Mouse (Mus musculus) forebrain, postnatal 0 days (tissue): ENCODE results near the gene Ldhd. TPM values are rescaled to one million over a fixed set of nuclear protein-coding genes. Genes with fewer than 3 reads are reported as not detected.

Experiments used
- ATAC-seq: fragments of 200-750 bp; cut with Nextera tagmentation; 2 replicates; pipeline ENCODE4 v1.8.0; 2017; ENCODE audit warnings: mild to moderate bottlenecking, moderate library complexity
- DNase-seq: peaks from one replicate; pipeline ENCODE4 v3.0.0-alpha.2; 2015
- H3K27ac ChIP-seq: fragments of 300-500 bp; sonication (generic); 2 replicates; pipeline ENCODE4 v1.5.1; 2014; ENCODE audit warnings: low read depth, mild to moderate bottlenecking, antibody characterized with exemption, low read length, moderate library complexity, mixed read lengths
- H3K27me3 ChIP-seq: fragments of 300-500 bp; sonication (generic); 2 replicates; pipeline ENCODE4 v1.6.1; 2014; ENCODE audit warnings: mild to moderate bottlenecking, low read length, mixed read lengths; ENCODE audit not compliant: insufficient read depth
- H3K36me3 ChIP-seq: fragments of 300-500 bp; sonication (generic); 2 replicates; pipeline ENCODE4 v1.6.1; 2014; ENCODE audit warnings: mild to moderate bottlenecking, moderate library complexity; ENCODE audit not compliant: insufficient read depth
- H3K4me1 ChIP-seq: fragments of 300-500 bp; sonication (generic); 2 replicates; pipeline ENCODE4 v1.6.1; 2014; ENCODE audit warnings: antibody characterized with exemption; ENCODE audit not compliant: insufficient read depth
- H3K4me2 ChIP-seq: fragments of 300-500 bp; sonication (generic); 2 replicates; pipeline ENCODE4 v1.6.1; 2014; ENCODE audit warnings: low read depth, mild to moderate bottlenecking, moderate library complexity
- H3K4me3 ChIP-seq: fragments of 300-500 bp; sonication (generic); 2 replicates; pipeline ENCODE4 v1.5.1; 2014; ENCODE audit warnings: low read depth, low read length, mixed read lengths
- H3K9ac ChIP-seq: fragments of 300-500 bp; sonication (generic); 2 replicates; pipeline ENCODE4 v1.6.1; 2014; ENCODE audit warnings: mild to moderate bottlenecking
- H3K9me3 ChIP-seq: fragments of 300-500 bp; sonication (generic); 2 replicates; pipeline ENCODE4 v1.6.1; 2016; ENCODE audit warnings: low read length
- CTCF ChIP-seq: sonication (generic); IDR thresholded peaks from 2 replicates; pipeline ENCODE4 v1.5.1; 2016; ENCODE audit warnings: antibody characterized with exemption, control low read depth, low read depth
- WGBS: fragments of 180-500 bp; shearing (Covaris S2); extraction: QIAGEN DNeasy Blood & Tissue Kit; methylation state at CpG from one replicate; pipeline ENCODE4 v1.1.7; 2014; 5-methylcytosine and 5-hydroxymethylcytosine counted together
- polyA plus RNA-seq: library from polyadenylated mRNA; unstranded; fragments of >200 nt; fragmentation: Nextera tagmentation; extraction: Ambion mirVana; gene quantifications from 2 replicates; pipeline ENCODE4 v1.2.1, GENCODE M21; 2015
- total RNA-seq: library from RNA; depleted of rRNA; stranded (reverse); fragments of >200 nt; gene quantifications from 2 replicates; pipeline ENCODE4 v1.2.3, GENCODE M21; 2014; rRNA removed

The Ldhd gene
- total and polyA plus RNA-seq, 2 experiments from 2014 or later = 1.1 to 1.8 TPM

DNA sequence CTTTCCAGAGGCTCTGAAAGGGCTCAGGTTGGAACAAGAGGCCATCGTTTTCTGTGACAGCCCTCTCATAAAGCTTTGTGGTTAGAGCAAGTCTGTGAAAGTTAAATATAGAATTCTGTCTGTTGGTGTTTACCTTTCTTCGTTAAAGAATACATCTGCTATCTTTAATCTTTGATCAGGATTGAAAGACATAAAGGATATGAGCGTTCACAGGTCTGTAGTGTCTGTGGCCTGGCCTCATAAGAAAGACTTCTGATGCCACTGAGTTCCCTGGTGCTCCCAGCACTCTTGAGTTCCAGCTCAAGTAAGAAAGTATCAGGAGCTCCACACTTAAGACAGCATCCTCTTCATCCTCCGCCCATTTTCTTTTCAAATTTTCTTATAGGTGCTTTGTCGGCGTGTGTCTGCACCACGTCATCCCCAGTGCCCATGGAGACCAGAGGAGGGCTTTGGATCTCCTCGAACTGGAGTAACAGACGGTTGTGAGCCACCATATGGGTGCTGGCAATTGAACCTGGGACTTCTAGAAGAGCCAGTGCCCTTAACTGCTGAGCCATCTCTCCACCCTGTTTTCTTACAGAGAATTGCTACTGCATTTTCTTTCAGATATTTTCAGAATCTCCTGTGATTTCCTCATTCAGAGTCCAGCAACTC is 52.2 kb downstream of the Ldhd start:
- WGBS = 82% methylated on average over 9 of the region's 9 CpGs

DNA sequence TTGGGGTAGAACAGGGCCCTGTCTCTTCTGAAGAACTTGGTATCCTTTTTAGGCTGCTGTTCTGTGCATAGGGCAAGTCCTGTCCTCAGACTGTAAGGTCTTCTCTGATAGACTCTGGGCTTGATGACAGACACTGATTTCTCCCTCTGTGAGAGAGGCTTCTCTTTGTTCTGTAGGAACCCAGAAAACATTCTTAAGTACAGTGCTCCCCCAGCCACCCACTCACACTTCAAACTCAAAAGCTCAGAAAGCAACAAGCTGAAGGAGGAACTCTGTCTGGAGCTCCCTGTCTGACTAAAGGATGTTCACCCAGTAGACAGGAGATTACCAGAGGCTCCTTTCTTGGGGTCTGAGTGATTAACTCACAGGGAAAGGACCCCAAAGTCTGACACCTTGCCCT is 53.7 kb downstream of the Ldhd start:
- Histone ChIP-seq H3K4me1 (no peaks in the 10 kb centered on the region), H3K4me3 (no peak overlapping the region), H3K9ac (no peak overlapping the region), H3K4me2 (no peak overlapping the region), H3K36me3 (no peaks in the 10 kb centered on the region), H3K9me3 (no peaks in the 10 kb centered on the region), H3K27ac (no peak overlapping the region), H3K27me3 (no peaks in the 10 kb centered on the region)
- ATAC-seq (no peak), DNase-seq (no peak)
- no peak for TF ChIP-seq CTCF

More for the DNA sequence above, 52.2 kb downstream of the Ldhd start:
- DNase-seq = no peak
- no peak overlapping the region for H3K27ac ChIP-seq
- H3K4me1 ChIP-seq = no peaks in the 10 kb centered on the region
- TF ChIP-seq CTCF = no peak
- no peak overlapping the region for H3K4me2 ChIP-seq
- no peaks in the 10 kb centered on the region for H3K36me3 ChIP-seq
- no peaks in the 10 kb centered on the region for H3K9me3 ChIP-seq
- no peak overlapping the region for H3K9ac ChIP-seq
- H3K27me3 ChIP-seq = no peaks in the 10 kb centered on the region
- no peak overlapping the region for H3K4me3 ChIP-seq
- no peak for ATAC-seq

DNA sequence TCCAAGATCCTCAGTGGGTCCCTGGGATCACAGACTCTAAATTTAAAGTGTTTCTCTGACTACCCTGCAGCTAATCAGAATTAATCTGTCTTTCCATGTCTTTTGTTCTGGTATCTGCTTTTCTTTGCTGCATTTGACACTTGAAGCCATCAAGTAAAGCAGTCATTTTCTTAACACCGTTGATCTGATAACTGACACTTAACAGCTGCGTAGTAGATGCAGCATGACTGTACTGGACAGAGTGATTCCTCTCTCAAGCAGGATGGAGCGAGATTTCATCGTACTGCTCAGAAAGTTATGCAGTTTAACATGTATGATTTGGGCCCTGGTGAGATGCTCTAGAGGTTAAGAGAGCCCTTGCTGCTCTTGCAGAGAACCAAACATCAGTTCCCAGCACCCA is 54.7 kb downstream of the Ldhd start:
- H3K4me2 ChIP-seq = no peak overlapping the region
- ATAC-seq (no peak), DNase-seq (no peak)
- no peaks in the 10 kb centered on the region for H3K9me3 ChIP-seq
- H3K27ac ChIP-seq = no peak overlapping the region
- TF ChIP-seq CTCF = no peak
- no peaks in the 10 kb centered on the region for H3K4me1 ChIP-seq
- H3K9ac ChIP-seq = no peak overlapping the region
- WGBS = 91% methylated on average over 4 of the region's 4 CpGs
- H3K27me3 ChIP-seq = no peaks in the 10 kb centered on the region
- H3K36me3 ChIP-seq = no peaks in the 10 kb centered on the region
- H3K4me3 ChIP-seq = no peak overlapping the region

DNA sequence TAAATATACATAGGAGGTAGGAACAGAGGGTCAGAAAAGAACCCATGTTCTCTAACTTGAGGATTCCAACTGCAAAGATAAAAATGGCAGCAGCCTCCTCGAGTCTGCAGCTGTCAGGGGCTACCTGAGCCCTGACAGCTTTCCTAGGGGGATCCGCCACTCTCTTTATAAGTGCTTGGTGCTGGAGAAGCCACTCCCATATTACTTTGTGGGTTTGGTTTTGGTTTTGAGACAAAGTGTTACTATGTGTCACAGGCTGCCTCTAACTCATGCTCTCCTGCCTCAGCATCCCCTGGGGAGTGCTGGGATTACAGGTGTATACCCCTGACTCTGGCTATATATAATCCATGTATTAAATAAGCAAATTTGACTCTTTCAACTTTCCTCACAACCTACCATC is 56.2 kb downstream of the Ldhd start:
- H3K4me1 ChIP-seq = no peaks in the 10 kb centered on the region
- no peaks in the 10 kb centered on the region for H3K36me3 ChIP-seq
- H3K27ac ChIP-seq = no peak overlapping the region
- no peak for ATAC-seq
- no peak for TF ChIP-seq CTCF
- DNase-seq = no peak
- no peak overlapping the region for H3K4me3 ChIP-seq
- H3K9ac ChIP-seq = no peak overlapping the region
- 75% methylated on average over 2 of the region's 2 CpGs for WGBS
- H3K9me3 ChIP-seq = no peaks in the 10 kb centered on the region
- H3K27me3 ChIP-seq = no peaks in the 10 kb centered on the region
- no peak overlapping the region for H3K4me2 ChIP-seq

Other genes with a start within 250 kb of the Ldhd start
- 0.29 and 0.31 TPM in 2 replicates for gene Fa2h, start 236.6 kb downstream of the Ldhd start, total RNA-seq
- 0.30 and 0.33 TPM in 2 replicates for gene Fa2h, start 236.6 kb downstream of the Ldhd start, polyA plus RNA-seq
- 10.2 and 10.7 TPM in 2 replicates for gene Wdr59, start 108.3 kb downstream of the Ldhd start, total RNA-seq
- gene Wdr59, start 108.3 kb downstream of the Ldhd start, polyA plus RNA-seq = 3.5 and 6.8 TPM in 2 replicates
- 180 and 225 TPM in 2 replicates for gene Znrf1, start 94.3 kb downstream of the Ldhd start, total RNA-seq
- 101 and 113 TPM in 2 replicates for gene Znrf1, start 94.3 kb downstream of the Ldhd start, polyA plus RNA-seq
- gene Zfp1, start 13.0 kb upstream of the Ldhd start, total RNA-seq = 29.9 and 34.3 TPM in 2 replicates
- 20.0 and 24.7 TPM in 2 replicates for gene Zfp1, start 13.0 kb upstream of the Ldhd start, polyA plus RNA-seq
- not detected in 2 replicates for gene Ctrb1, start 60.6 kb upstream of the Ldhd start, total RNA-seq
- not detected in 2 replicates for gene Ctrb1, start 60.6 kb upstream of the Ldhd start, polyA plus RNA-seq
- 53.4 and 60.3 TPM in 2 replicates for gene Bcar1, start 113.4 kb upstream of the Ldhd start, total RNA-seq
- gene Bcar1, start 113.4 kb upstream of the Ldhd start, polyA plus RNA-seq = 43.4 and 47.0 TPM in 2 replicates
- 121 and 128 TPM in 2 replicates for gene Cfdp1, start 223.9 kb upstream of the Ldhd start, total RNA-seq
- gene Cfdp1, start 223.9 kb upstream of the Ldhd start, polyA plus RNA-seq = 195 and 214 TPM in 2 replicates
- gene Tmem170, start 246.4 kb upstream of the Ldhd start, total RNA-seq = 3.0 and 3.6 TPM in 2 replicates
- gene Tmem170, start 246.4 kb upstream of the Ldhd start, polyA plus RNA-seq = 1.5 and 2.0 TPM in 2 replicates